Mouse (Mus musculus): Measurements from ENCODE around the gene Tbx3. TPM values are rescaled to one million over a fixed set of nuclear protein-coding genes. Genes with fewer than 3 reads are reported as not detected.

Tbx3 gene
- total RNA-seq (2015; ENCODE audit: low replicate concordance) (not detected in 2 replicates), total RNA-seq (2017; ENCODE audit: low replicate concordance) (not detected in 2 replicates)

DNA sequence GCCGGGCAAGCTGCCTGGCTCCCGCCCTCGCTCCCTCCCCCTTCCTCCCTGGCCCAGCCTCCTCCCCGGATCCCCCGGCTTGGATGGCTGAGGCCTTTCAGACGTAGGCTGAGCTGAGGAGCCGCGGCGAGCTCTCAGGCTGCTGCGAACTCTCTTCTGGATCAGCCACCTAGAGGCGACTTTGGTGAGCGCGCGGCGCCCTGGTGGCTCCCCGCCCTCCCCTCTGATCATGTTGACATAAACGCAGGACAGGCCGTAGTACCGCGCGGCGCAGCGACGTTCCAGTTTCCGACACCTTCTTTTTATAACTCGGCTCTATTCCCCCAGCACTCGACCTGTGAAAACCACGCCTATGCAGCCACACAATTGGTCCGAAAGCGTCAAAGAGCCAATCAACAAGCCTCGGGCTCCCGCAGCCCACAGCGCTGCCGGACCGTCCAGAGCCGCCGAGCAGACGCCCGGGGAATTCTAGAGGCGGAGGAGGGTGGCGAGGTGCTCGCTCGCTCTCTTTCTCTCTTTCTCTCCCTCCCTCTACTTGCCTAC, at the start of gene Tbx3:
Gene Tbx3 (plus strand): TSS at position 104 of the 543 bp plus-strand sequence.
- no peak for ATAC-seq (replicated peaks; ENCODE audit: low FRiP score, poor library complexity, severe bottlenecking)

DNA sequence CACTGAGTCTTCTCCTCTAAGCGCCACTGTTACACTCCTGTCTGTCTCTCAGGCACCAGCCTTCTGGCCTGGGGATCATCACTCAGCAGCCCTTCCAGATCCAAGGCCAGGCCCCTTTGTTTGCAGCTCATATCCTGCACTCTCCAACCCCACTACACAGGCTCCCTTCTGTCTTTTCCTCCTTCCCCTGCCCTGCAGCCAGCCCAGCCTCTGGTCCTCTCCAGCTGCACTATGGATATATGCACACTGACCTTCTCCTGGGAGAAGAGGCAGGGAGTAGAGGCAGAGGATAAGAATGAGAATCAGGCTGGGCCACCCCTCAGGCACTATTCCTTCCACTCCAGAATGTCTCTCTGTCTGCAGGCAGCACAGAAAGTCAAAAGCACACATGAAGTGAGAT, 48.4 kb upstream of the Tbx3 start:
- no peak for ATAC-seq (replicated peaks; ENCODE audit: low FRiP score, poor library complexity, severe bottlenecking)

DNA sequence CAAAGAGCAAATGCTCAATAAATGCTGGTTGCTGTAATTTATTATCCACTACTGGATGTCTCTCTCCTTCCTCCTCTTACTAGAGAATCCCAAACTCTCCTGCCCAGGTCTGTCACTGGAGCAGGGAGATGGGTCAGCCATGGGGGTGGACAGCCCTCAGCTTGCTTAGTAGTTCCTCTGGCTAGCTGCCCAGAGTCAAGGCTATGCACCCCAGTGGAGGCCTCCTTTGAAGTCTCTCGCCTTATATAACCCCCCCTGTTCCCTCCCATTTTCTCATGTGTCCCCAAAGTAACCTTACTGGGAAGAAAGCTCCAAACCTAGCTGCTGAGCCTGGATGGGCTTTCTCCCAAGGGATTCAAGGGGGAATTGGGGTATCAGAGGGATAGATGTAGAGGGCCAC, 45.9 kb upstream of the Tbx3 start:
- no peak for ATAC-seq (replicated peaks; ENCODE audit: low FRiP score, poor library complexity, severe bottlenecking)

DNA sequence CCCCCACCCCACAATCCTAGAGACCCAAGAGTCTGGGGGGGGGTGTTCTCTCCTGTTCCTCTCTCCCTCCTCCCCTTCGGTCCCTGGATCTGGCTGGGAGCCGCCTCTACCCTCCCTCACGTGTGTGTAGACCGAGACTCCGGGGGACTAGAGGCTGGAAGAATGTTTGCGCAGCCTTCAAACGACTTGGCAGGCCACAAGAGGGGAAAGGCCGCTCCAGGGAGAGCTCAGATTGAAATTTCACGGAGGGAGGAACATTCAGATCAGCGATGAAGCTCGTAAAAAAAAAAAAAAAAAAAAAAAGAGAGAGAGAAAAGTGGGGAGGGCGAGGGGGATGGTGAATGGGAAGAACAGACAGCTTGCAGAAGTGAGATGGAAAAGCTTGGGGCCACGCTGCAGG, 44.9 kb upstream of the Tbx3 start:
- ATAC-seq (replicated peaks; ENCODE audit: low FRiP score, poor library complexity, severe bottlenecking), result no peak

DNA sequence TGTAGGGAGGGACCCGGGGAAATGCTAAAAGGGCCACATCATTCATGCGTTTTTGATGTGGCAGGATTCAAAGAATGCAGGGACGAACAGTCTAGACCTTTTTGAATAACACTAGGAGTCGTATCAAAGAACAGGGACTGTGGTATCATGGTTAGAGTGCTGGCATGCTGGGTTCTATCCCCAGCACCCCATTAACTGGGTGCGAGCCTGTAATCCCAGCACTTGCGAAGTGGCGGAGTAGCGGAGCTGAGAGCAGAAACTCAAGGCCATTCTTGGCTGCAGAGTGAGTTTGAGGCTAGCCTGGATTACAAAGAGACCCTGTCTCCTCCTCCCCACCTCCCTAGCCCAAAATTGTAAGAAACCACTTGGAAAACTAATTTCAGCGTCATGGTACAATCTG, 44.3 kb upstream of the Tbx3 start:
- no peak for ATAC-seq (replicated peaks; ENCODE audit: low FRiP score, poor library complexity, severe bottlenecking)

DNA sequence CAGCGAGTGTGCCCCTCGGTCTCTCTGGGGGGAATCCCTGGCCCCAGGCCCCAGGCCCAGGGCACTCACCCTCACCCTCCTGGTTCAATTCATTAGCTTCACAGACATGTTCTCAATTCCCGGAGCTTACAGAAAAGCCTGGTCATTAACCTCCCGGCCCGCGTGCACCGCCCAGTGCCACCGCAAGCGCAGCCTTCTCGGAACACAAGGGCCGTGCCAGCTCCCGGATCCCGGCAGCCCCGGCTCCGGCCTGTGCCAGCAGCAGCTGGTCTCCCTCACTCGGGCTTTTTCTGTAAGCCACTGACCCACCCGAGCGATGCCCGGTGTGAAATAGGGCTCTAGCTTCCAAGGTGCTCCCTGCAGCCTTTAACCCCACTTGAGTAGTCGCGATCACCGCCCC, 43.8 kb upstream of the Tbx3 start:
- no peak for ATAC-seq (replicated peaks; ENCODE audit: low FRiP score, poor library complexity, severe bottlenecking)

DNA sequence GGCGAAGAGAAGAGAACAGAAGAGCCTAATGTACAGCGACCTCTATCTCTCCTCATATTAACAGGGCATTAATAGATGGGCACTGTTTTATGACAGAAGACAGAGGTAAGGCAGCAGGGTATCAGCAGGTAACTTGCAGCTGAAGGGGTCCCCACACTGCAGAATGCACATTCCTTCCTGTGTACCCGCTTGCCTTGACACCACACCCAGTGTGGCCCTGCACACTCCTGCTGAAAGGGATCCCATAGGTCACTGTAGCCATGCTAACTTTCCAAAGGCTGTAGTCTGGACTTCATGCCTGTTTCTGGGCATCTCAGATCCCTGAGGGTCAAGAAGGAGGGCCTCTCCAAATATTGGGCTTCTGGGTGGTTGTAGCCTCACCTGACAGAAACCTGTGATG, 42.4 kb upstream of the Tbx3 start:
- no peak for ATAC-seq (replicated peaks; ENCODE audit: low FRiP score, poor library complexity, severe bottlenecking)

GRCm38 (mm10) chr5:119628746-119629327, 41.6 kb upstream of the Tbx3 start:
- no peak for ATAC-seq (replicated peaks; ENCODE audit: low FRiP score, poor library complexity, severe bottlenecking)

- ATAC-seq (replicated peaks; ENCODE audit: low FRiP score, poor library complexity, severe bottlenecking), result no peak
Measured at GRCm38 (mm10) chr5:119633581-119633980, 36.9 kb upstream of the Tbx3 start.

DNA sequence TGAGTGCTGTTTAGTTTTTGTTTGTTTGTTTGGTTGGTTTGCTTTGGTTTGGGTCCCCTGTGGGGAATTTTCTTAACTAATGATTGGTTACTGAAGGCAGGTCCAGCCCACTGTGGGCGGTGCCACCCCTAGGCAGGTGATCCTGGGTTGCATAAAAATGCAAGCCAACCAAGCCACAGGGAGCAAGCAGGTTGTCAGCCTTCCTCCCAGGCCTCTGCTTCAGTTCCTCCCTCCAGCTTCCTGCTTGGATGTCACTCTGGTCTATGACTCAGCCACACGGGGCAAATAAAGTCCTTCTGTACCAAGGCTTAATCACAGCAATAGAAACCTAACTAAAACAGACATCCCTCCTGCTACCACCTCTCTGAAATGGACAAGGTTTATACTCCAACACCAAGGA, 35.6 kb upstream of the Tbx3 start:
- no peak for ATAC-seq (replicated peaks; ENCODE audit: low FRiP score, poor library complexity, severe bottlenecking)

DNA sequence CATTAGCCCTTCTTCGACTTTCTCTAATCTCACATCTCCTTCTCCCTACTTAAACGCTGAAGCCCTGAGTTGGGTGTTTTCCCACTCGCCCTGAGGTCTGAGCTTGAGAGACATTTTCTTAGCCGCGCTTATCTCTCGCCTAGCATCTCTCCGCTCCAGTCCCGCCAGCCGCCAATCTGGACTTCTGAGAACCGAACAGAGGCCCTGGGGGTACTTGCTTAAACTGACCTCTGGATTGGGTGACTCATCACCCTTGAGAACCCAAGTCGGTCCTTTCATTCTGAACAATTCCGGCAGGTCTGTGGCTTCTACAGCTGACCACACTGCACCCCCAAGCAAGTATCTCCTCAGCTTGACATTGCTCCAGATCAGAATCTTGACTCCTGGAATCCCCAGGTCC, 32.2 kb upstream of the Tbx3 start:
- ATAC-seq (replicated peaks; ENCODE audit: low FRiP score, poor library complexity, severe bottlenecking), result no peak

- ATAC-seq (replicated peaks; ENCODE audit: low FRiP score, poor library complexity, severe bottlenecking), result no peak
Measured at GRCm38 (mm10) chr5:119641094-119641493, 29.4 kb upstream of the Tbx3 start.

DNA sequence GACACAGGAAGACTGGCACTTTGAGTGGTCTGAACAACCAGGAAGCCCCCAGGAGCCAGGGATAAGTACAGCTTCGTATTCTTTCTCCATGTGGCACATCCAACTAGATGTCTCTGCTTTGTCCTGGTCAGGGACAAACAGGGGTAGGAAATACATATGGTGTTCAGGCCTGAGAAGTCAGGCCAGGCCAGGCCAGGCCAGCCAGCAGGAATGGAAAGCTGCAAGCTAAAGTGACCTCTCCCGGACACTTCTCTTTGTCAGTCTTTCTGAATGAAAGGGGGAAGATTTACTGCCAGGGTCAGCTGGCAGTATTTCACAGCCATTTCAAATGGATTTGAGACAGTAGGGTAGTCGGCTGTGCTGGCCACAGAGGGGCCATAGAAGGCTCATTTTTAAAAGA, 28.8 kb upstream of the Tbx3 start:
- ATAC-seq (replicated peaks; ENCODE audit: low FRiP score, poor library complexity, severe bottlenecking), result no peak

DNA sequence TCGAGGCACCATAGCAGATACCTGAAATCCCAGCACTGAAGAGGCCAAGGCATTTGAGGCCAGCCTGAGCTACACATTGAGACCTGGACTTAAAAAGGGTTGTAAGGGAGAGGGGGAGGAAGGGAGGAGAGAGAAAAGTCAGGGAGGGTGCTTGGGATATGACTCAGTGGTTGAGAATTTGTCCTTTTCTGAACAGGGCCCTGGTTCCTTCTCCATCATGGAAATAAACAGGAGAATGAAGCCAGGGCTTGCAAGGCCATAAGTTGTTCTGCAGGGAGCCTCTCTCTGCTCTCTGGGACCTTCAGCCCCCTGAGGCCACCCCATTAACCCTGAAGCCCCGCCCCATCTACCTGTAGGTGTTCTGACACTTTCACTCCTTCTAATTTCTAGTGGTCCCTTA, 23.5 kb upstream of the Tbx3 start:
- no peak for ATAC-seq (replicated peaks; ENCODE audit: low FRiP score, poor library complexity, severe bottlenecking)

DNA sequence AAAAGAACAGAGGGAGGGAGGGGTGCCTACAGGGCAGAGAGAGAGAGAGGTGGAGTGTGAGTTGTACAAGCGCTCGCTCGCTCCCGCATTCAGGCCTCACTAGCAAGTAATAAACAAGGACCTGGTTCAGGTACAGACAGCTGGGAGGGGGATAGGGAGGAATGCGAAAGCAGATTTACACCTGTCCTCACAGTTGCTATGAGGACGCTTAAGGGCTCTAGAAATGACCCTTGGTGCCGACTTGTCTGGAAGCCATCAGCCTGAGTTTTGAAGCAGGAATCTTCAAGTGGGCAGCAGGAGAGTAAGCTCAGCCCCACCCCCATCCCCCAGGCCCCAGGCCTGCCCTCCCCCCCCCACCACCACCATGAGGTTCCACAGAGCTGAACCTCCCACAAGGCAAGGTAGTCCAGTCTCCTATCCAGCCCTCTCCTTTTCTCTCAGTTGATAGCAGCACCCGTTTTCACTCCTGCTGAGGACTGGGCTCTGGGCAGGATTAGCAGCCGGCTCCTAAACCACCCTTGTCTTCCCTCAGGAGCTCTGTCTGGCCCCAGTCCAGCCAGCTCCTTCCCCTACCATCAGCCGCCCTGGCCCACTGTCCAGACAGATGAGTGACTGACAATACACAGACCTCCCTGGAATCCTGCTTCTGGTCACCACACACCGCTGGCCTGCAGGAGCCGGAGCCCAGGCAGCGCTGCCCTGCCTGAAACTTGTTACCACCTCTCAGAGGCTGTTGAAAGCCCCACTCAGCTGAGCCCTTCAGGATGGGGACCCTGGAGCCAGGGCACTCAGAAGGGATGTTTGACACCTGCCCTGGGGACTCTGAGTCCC, 19.1 kb upstream of the Tbx3 start:
- no peak for ATAC-seq (replicated peaks; ENCODE audit: low FRiP score, poor library complexity, severe bottlenecking)

GRCm38 (mm10) chr5:119656354-119656753, 14.1 kb upstream of the Tbx3 start:
- no peak for ATAC-seq (replicated peaks; ENCODE audit: low FRiP score, poor library complexity, severe bottlenecking)

DNA sequence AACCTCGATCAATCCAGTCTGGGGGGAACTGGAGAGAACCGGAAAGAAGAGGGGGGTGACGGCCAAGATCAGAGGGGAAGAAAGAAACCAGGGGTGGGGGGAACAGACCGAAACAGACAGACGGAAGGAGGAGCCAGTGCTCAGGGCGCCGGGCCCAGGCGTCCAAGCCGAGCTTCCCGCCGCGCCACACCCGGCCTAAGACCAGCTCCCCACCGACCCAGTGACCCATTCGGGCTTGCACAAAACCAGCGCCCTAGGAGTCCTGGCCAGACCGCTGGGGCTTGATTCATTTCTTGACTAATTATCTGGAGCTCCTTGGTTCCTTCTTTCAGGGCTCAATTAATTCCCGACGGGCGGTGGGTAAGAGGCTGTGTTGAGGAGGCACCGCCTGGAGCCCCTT, 13.6 kb upstream of the Tbx3 start:
- no peak for ATAC-seq (replicated peaks; ENCODE audit: low FRiP score, poor library complexity, severe bottlenecking)

GRCm38 (mm10) chr5:119657362-119657761, 13.1 kb upstream of the Tbx3 start:
- ATAC-seq (replicated peaks; ENCODE audit: low FRiP score, poor library complexity, severe bottlenecking), result no peak

GRCm38 (mm10) chr5:119657804-119658203, 12.7 kb upstream of the Tbx3 start:
- ATAC-seq (replicated peaks; ENCODE audit: low FRiP score, poor library complexity, severe bottlenecking), result no peak

- ATAC-seq (replicated peaks; ENCODE audit: low FRiP score, poor library complexity, severe bottlenecking), result no peak
Measured at GRCm38 (mm10) chr5:119658396-119658795, 12.1 kb upstream of the Tbx3 start.

DNA sequence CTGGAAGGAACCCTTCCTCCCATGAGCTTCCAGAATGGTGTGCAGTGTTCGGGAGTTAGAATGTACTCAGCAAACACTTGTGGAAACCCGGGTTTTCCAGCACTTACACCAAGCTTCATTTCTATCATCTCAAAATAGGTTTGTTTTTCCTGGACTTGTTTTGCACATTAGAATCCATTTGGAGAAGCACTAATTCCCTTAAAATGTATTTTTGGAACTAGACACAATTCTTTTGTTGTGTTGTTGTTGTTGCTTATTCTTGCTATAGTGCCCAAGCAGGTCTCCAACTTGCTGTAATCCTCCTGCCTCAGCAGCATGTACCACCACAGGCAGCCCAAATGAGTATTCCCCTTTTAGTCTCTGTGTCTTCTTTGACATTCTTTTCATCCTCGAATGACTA, 11.4 kb upstream of the Tbx3 start:
- no peak for ATAC-seq (replicated peaks; ENCODE audit: low FRiP score, poor library complexity, severe bottlenecking)

Data from erythroblast, adult 5-6 weeks (primary cell).